Mouse (Mus musculus) T-helper 1 cell (primary cell): ENCODE measurements around the gene Bicra.

Experiments used
- in situ Hi-C: fragments of 300-600 bp; cut with MboI, MseI; formaldehyde crosslinking; loops from one replicate; pipeline ENCODE4 v1.15.1; 2025; ENCODE audit warnings: high pct_unique_total_duplicates

Gene Bicra

DNA sequence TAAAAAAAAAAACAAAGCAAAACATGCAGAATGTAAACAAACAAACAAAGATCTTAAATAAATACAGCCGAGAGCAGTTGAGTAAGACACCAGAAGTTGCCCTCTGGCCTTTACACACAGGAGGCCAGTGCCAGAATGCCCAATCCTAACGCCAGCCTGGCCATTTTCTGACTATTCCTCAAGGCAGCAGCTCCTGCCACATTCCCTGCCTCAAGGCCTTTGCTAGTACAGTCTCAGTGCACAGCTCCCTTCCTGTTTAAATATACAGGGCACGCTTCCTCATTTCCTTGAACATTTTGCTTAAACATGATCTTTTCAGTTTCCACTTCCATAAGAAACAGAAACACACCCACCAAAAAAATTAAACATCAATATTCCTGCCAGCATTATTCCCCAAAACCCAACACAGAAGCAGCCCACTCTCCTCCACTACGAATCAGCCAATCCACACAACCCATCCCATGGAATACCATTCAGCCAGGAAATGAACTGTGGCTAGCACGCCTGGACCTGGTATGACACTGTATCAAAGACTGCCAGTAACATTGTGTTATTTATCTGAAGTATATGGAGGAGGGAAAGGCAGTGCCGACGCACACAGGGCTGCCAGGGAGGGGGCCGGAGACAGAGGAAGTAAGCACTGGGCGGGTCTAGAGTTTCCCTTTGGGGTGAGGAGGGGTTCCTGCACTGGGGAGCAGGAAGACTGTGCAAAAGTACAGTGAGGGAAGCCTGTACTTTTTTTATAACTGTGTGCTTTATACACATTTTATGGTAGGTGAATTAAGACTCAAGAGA, 29.5 kb downstream of the Bicra start:
- in situ Hi-C loops, result no loop called here

DNA sequence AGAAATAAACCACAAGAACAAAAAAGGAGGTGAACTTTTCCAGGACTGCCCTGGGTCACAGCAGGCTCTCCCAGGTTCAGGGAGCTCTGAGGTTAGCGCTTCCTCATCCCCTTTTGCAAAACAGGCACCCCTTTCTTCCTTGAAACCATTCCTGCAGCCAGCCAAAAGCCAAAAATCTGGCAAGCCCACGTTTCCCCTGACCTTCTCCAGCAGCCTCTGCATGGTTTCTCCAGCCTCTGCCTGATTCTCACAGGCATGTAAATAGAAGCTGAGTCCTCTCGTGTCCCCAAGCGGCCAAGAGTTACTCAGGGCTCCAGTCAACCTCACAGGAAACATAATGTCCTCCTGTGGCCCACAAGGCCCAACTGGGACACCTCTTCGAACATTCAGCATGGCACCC, 32.3 kb downstream of the Bicra start:
- in situ Hi-C loops, result no loop called here

DNA sequence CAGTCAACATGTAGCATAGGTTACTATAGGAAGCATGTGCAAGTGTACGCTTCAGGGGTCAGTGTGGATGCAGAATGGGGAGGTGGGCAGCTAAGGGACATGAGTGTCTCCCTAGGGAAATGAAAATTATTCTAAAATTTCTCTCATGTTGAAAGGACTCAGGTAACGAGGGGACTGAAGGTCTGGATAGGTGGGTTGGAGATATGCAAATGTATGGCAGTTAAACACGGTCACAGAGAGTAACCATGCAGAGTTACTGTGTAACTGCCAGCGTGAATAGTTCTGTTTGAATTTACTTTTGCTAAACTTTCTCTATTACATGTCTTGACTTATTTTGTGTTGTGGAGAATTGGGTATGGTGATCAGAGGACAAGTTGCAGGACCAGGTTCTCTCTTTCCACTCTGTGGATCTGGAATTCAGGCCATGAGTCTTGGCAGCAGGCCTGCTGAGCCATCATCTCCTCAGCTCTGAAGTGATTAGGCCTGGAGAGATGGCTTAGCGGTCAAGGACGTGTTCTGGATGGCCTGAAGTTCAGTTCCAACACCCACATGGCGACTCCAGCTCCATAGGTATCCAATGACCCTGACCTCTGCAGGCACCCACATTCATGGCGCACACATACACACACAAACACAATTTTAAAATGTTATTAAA, 33.1 kb downstream of the Bicra start:
- in situ Hi-C loops, result no loop called here

GRCm38 (mm10) chr7:16013722-16014275, 33.9 kb downstream of the Bicra start:
- in situ Hi-C loops, result no loop called here

DNA sequence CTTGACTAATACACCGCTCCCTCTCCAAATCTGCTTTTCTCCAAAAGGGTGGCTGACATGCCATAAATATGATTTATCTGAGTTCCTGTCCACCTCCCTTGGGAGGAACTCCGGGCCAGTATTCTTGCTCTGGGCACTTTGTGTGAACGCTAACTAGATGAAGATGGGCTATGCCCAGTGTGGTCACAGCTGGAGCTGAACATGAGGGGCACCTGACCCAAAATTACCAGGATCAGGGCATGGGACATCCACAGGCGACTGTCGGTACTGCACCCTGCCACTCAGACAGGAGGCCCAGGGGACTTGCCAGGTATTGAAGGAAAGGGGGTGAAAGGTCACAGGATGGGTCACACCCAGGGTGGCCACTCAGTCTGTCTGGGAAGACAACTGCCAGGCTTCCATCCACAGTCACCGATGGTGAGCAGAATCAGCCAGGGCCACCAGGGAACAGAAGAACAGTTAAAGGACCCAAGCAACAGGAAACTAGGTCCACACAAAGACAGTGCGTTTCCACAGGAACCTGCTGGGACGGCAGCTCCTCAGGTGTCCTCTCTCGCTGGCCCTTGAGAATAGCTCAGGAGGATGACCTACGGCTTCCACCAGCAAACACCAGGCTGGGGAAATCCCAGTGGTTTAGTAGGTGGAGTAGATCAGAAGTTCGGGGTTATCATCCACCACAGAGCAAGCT, 35.0 kb downstream of the Bicra start:
- in situ Hi-C loops, result no loop called here

DNA sequence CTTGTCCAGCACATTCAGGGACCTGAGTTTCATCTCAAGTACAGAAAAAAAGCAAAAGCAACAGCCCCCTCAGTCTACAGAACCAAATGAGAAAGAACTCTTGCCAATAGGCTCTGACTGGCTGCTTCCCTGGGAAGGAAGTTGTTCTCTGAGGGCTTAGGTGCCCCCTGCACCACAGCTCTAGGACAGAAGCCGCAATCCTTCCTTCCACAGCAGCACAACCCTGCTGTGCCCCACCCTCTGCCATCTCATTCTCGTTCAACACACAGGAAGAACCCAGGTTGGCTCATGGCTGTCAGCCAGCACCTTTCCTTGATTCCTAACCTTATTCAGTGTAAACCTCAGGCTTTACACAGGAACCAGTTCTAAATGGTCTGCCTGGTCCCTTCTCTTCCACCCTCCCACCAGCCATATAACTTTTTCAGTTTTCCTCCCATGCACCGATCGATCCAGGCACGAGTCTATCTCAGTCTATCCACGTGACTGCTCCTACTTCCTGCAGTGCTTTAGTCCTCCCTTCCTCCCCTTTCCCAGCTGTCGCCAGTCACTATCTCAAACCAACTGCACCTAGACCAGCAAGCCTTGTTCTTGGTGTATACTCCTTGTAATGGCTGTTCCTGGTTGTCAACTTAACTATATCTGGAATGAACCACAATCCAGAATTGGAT, 36.2 kb downstream of the Bicra start:
- in situ Hi-C loops, result no loop called here

DNA sequence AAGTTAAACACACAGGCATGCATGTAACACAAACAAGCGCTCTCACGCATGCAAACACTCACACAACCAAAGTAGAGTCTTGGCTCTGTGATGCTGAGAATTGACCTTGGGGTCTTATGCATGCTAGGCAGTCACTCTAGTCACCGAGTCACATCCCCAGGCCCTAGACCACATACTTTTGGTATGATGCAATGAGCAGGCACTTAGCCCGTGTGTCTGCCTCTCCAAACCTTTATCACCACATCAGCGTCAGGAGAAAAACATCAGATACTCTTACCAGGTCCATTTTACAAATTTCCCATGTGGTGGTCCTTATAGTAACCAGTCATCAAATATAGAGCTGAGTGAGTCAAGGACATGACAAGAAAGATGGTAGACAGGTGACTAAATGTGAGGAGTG, 37.1 kb downstream of the Bicra start:
- in situ Hi-C loops, result no loop called here

GRCm38 (mm10) chr7:16009636-16010035, 38.1 kb downstream of the Bicra start:
- in situ Hi-C loops, result no loop called here

DNA sequence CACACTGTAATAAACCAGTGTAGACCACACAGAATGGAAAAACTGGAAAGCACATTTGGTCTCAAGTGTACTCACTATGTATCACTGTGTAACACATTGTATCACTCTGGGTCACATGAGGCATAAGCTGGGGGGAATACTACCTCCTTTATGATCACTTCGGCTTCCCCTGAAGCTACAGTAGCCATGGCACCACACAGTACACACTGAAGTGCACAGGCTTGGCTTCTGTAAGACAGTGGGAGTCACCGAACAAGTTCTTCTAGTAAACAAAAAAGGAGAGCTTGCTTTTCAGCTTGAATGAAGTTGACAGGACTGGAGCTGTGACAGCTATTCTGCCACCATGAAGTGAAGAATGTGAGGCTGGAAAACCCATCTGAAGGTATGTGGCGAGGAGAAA, 42.7 kb downstream of the Bicra start:
- in situ Hi-C loops, result no loop called here

- in situ Hi-C loops, result no loop called here
These were observed 43.4 kb downstream of the Bicra start for GRCm38 (mm10) chr7:16004177-16004856.

DNA sequence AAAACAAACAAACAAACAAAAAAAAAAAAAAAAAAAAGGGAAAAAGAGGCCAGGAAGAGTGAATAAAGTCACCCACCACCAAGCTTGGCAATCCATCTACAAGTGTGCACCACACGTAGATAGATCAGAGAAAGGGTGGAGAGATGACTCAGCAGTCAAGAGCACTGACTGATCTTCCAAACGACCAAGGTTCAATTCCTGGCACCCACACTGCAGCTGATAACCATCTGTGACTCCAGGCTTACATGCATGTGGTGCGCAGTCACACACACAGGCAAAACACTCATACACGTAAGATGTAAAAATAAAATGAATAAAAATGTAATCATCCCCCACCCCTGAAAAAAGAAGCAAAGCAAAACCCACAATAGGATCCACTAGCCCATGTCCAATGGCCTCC, 44.7 kb downstream of the Bicra start:
- in situ Hi-C loops, result no loop called here

DNA sequence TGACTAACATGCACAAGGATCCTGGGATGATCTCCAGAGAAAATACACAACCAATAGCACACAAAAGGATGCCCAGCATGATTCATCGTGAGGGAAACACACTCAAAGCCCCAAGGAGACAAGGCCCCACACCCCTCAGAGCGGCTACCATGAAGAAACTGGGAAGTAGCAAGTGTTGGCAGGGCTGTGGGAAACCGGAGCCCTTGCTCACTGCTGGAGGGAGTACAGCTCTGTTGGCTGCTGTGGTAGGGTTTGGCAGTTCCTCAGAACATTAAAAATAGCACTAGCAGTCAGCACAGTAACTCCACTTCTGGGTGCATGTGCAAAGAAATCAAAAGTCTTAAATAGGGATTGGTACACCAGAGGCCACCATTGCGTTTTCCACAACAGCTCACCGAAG, 45.5 kb downstream of the Bicra start:
- in situ Hi-C loops, result no loop called here

DNA sequence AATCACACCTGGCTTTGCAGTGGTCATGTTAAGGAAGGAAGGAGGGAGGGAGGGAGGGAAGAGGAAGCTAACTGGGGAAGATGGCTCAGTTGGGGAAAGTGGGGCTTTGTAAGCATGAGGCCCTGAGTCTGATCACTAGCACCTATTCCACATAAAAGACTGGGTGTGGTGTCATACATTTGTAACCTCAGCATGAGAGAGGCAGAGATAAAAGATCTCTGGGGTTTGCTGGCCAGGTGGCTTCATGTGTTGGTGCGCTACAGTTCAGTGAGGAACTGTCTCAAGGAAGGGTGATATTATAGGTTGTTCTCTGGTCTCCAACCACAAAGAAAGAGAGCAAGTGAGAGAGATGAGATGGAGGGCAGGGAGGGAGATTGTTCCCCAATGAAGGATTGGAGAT, 46.0 kb downstream of the Bicra start:
- in situ Hi-C loops, result no loop called here

DNA sequence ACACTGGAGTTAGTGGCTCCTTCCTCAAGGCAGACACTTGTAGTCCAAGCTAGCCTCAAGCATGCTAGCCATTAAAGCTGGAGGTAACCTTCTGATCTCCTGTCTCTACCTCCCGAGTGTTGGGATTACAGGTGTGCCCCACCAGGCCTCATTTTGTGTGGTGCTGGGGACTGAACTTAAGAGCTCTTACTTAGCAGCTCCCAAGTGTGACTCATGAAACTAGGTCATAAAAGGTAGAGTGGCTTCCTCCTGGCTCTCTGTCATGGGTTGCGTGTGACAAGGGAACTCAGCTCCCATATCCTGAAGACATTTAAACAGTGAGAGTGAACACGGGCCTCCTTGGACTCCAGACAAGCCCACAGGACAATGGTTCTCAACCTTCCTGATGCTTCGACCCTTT, 53.9 kb downstream of the Bicra start:
- in situ Hi-C loops, result no loop called here

- in situ Hi-C loops, result no loop called here
These were observed 54.6 kb downstream of the Bicra start for GRCm38 (mm10) chr7:15993152-15993551.

- in situ Hi-C loops, result no loop called here
These were observed 56.0 kb downstream of the Bicra start for GRCm38 (mm10) chr7:15991764-15992163.

DNA sequence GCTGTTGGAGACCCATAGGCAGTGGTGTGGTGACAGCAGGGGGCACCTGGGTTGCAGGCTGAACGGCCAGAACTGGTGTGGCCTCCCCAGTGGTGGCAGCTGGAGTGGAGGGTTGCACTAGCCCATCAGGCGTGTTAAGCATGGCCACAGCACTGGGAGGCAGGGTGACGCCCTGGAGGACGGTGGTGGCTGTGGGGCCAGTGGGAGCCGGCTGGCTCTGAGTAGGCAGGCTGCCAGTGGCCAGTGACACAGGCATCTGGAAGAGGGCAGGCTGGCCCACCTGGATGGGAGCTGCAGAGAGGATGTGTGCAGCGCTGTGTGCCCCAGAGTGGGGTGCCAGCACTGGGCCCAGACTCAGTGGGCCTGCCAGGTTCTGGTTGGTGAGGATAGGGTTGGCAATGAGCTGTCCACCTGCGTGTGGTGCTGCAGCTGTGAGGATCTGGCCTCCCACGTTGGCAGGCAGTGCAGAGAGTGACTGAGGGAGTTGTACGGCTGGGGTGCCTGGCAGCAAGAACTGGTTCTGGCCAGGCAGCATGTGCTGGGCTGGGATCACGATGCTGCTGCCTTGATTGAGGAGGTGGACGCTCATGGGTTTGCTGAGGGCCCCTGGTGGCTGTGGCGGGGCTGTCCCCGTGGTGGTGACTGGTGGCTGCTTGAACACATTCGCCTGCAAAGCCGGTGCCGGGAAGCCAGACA, 59.9 kb downstream of the Bicra start:
- in situ Hi-C loops, result loop anchor here (10.0 kb wide), 1 partner anchor 157 kb away; no protein-coding TSS in a partner anchor

DNA sequence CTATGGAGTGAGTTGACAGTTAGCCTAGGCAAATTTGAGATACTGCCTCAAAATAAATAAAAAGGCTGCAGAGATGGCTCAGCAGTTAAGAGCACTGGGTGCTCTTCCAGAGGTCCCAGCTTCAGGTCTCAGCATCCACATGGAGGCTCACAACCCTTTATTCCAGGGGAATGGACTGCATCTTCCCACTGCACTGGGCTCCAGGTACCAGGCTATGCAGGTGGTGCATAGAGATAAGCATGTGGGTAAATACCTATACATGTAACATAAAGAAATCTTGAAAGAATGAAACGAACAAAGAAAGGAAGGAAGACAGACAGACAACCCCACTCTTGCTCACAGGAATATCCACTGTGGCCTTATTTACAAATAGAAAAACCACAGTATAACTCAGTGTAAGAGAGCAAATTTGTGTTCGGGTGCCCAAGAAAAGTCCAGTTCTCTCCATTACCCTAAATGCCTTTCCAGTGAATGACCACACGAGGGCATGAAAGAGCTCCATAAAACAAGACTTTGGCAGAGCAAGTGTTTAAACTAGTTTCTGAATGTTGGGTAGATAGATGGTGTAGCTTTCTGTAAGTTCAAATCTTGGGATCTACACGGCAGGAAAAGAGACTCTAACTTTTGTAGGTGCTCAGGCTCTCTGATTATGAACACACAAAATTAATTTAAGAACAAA, 64.9 kb downstream of the Bicra start:
- in situ Hi-C loops, result loop anchor here (5.0 to 10.0 kb wide), 2 partner anchors 64 to 162 kb away; partner anchors contain the start of gene Bicra

GRCm38 (mm10) chr7:15981538-15981937, 66.2 kb downstream of the Bicra start:
- in situ Hi-C loops, result loop anchor here (5.0 to 10.0 kb wide), 2 partner anchors 66 to 163 kb away; partner anchors contain the start of gene Bicra

DNA sequence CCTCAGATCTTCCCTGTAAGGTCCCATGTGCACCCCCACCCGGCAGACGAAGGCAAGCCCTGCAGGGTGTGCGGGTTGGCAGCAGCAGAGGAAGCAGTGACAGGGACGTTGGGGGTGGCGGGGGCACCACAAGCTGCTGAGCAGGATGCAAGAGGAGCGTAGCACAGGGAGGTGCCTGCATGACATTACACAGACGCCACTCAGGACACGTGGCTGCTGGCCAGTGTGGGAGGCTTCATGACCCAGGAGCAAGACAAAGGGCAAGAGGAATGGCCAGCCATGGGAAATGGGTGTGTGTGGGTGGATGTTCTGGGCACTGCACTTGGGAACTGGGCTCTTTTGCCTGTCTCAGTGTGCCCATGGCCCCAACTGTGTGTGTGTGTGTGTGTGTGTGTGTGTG, 67.5 kb downstream of the Bicra start:
- in situ Hi-C loops, result loop anchor here (5.0 to 10.0 kb wide), 2 partner anchors 67 to 165 kb away; partner anchors contain the start of gene Bicra
